Mouse (Mus musculus) hindbrain, embryonic 11.5 days (tissue): ENCODE results near the gene Vmn1r198. TPM values are rescaled to one million over a fixed set of nuclear protein-coding genes. Genes with fewer than 3 reads are reported as not detected.
"Not testable (repeated sequence)": the region's sequence is repeated elsewhere in the genome, so short reads cannot be mapped to it uniquely, and the experiment has no call there.

Experiments used
- ATAC-seq: fragments of 200-750 bp; cut with Nextera tagmentation; 2 replicates; pipeline ENCODE4 v1.8.0; 2017; ENCODE audit warnings: mild to moderate bottlenecking, moderate TSS enrichment, moderate library complexity; ENCODE audit not compliant: low FRiP score
- DNase-seq: peaks from one replicate; pipeline ENCODE4 v3.0.0-alpha.2; 2015; ENCODE audit warnings: low spot score
- H3K27ac ChIP-seq: fragments of 300-500 bp; sonication (generic); 2 replicates; pipeline ENCODE4 v1.5.1; 2014; ENCODE audit warnings: mild to moderate bottlenecking, low read depth, low read length
- H3K27me3 ChIP-seq: fragments of 300-500 bp; sonication (generic); 2 replicates; pipeline ENCODE4 v1.6.1; 2014; ENCODE audit warnings: mild to moderate bottlenecking, low read length, moderate library complexity, mixed read lengths; ENCODE audit not compliant: control insufficient read depth, insufficient read depth
- H3K36me3 ChIP-seq: fragments of 300-500 bp; sonication (generic); 2 replicates; pipeline ENCODE4 v1.6.1; 2014; ENCODE audit warnings: mild to moderate bottlenecking, low read length, moderate library complexity, mixed read lengths; ENCODE audit not compliant: control insufficient read depth, insufficient read depth
- H3K4me1 ChIP-seq: fragments of 300-500 bp; sonication (generic); replicated peaks from 2 replicates; pipeline ENCODE4 v1.6.1; 2014; ENCODE audit warnings: low read length, mixed read lengths; ENCODE audit not compliant: control insufficient read depth, insufficient read depth
- H3K4me2 ChIP-seq: fragments of 300-500 bp; sonication (generic); replicated peaks from 2 replicates; pipeline ENCODE4 v1.6.1; 2014; ENCODE audit warnings: mild to moderate bottlenecking, low read depth, low read length
- H3K4me3 ChIP-seq: fragments of 300-500 bp; sonication (generic); 2 replicates; pipeline ENCODE4 v1.5.1; 2014; ENCODE audit warnings: low read depth, low read length
- H3K9ac ChIP-seq: fragments of 300-500 bp; sonication (generic); 2 replicates; pipeline ENCODE4 v1.6.1; 2014; ENCODE audit warnings: low read depth, low read length
- H3K9me3 ChIP-seq: fragments of 300-500 bp; sonication (generic); 2 replicates; pipeline ENCODE4 v1.6.1; 2016; ENCODE audit warnings: low read length; ENCODE audit not compliant: control insufficient read depth
- WGBS: fragments of 180-500 bp; shearing (Covaris S2); extraction: QIAGEN DNeasy Blood & Tissue Kit; methylation state at CpG from one replicate; pipeline ENCODE4 v1.1.7; 2014; 5-methylcytosine and 5-hydroxymethylcytosine counted together
- polyA plus RNA-seq: library from polyadenylated mRNA; unstranded; fragments of >200 nt; fragmentation: Nextera tagmentation; extraction: Ambion mirVana; gene quantifications from 2 replicates; pipeline ENCODE4 v1.2.1, GENCODE M21; 2014

The Vmn1r198 gene
- polyA plus RNA-seq, 1 experiment from 2014 or later, result not detected

- H3K9ac ChIP-seq, result no peak within 1 kb of the TSS
- H3K4me2 ChIP-seq, result no peak within 1 kb of the TSS
- DNase-seq (no peak), ATAC-seq (no peak)
- no peak within 1 kb of the TSS for H3K27ac ChIP-seq
- whole genome bisulfite sequencing, result 82% methylated on average over 2 of the region's 2 CpGs
- H3K4me1 ChIP-seq, result no peaks in the 10 kb centered on the region
- H3K27me3 ChIP-seq, result no peaks in the 10 kb centered on the region
- H3K9me3 ChIP-seq, result no peaks in the 10 kb centered on the region
- H3K36me3 ChIP-seq, result no peaks in the 10 kb centered on the region
- H3K4me3 ChIP-seq, result no peak within 1 kb of the TSS
These were observed 29.4 kb downstream of the Vmn1r198 start, which contains the start of gene Vmn1r199 for GRCm38 (mm10) chr13:22379518-22379917. Gene Vmn1r199, plus strand, starts transcription at chr13:22379818.

- not testable (repeated sequence) for H3K4me1 ChIP-seq, H3K4me3 ChIP-seq, DNase-seq, H3K9ac ChIP-seq, ATAC-seq, H3K9me3 ChIP-seq, H3K27me3 ChIP-seq, H3K36me3 ChIP-seq, H3K4me2 ChIP-seq, H3K27ac ChIP-seq
- WGBS, result 85% methylated on average over 3 of the region's 3 CpGs
These were observed 31.0 kb downstream of the Vmn1r198 start for GRCm38 (mm10) chr13:22381128-22381527.

DNA sequence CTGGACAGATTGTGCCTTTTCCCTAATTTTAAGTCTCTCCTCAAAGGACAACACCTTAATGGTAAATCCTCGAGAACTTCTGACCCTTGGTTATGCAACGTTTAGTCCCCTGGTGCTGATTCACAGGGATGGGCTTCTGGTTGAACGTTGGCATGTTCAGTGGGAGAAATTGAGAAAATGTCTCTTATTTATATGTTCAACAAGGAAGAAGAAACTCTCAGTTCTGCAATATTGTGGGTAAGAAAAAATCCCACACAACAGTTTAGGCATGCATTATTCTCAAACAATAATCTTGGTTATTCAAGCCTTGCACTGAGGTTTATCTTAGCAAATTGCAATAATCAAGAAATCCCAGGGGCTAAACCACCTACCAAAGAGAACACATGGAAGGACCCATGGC, 33.2 kb downstream of the Vmn1r198 start:
- Histone ChIP-seq H3K36me3 (no peaks in the 10 kb centered on the region), H3K4me1 (no peaks in the 10 kb centered on the region), H3K9me3 (no peaks in the 10 kb centered on the region), H3K9ac (no peak overlapping the region), H3K27ac (no peak overlapping the region), H3K4me3 (no peak overlapping the region), H3K27me3 (no peaks in the 10 kb centered on the region), H3K4me2 (no peak overlapping the region)
- WGBS, result 86% methylated on average over 3 of the region's 3 CpGs
- ATAC-seq, result no peak
- no peak for DNase-seq

DNA sequence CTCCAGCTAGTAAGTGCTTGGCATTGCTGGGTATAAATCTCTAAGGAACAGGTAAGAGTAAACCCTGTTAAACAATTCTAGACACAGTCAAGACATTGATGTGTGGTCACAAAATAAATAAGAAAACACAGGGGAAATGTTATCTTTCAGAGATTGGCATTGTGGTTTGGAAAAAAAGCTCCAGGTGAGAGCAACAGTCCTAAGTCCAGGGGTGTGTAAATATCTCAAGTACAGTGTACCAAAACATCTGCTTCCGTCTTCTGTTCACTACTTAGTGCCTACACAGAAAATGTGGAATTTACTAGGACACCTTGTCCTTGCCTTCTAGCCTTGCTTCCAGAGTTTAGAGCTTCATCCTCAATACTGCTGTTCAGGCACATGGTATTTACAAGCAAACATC, 36.9 kb downstream of the Vmn1r198 start:
- no peaks in the 10 kb centered on the region for H3K27me3 ChIP-seq
- ATAC-seq, result no peak
- H3K27ac ChIP-seq, result no peak overlapping the region
- H3K36me3 ChIP-seq, result no peaks in the 10 kb centered on the region
- H3K4me3 ChIP-seq, result no peak overlapping the region
- H3K9ac ChIP-seq, result no peak overlapping the region
- no peaks in the 10 kb centered on the region for H3K4me1 ChIP-seq
- WGBS, result 88% methylated on average over 1 of the region's 1 CpGs
- H3K4me2 ChIP-seq, result no peak overlapping the region
- no peaks in the 10 kb centered on the region for H3K9me3 ChIP-seq
- no peak for DNase-seq

GRCm38 (mm10) chr13:22390073-22390472, 39.9 kb downstream of the Vmn1r198 start, which contains the start of gene Vmn1r200:
Gene Vmn1r200, plus strand, starts transcription at chr13:22390373.
- Histone ChIP-seq H3K27ac (no peak within 1 kb of the TSS), H3K4me3 (no peak within 1 kb of the TSS), H3K4me1 (no peaks in the 10 kb centered on the region), H3K27me3 (no peaks in the 10 kb centered on the region), H3K36me3 (no peaks in the 10 kb centered on the region), H3K9me3 (no peaks in the 10 kb centered on the region), H3K9ac (no peak within 1 kb of the TSS), H3K4me2 (no peak within 1 kb of the TSS)
- ATAC-seq, result no peak
- WGBS, result 30% methylated on average over 3 of the region's 3 CpGs
- no peak for DNase-seq

DNA sequence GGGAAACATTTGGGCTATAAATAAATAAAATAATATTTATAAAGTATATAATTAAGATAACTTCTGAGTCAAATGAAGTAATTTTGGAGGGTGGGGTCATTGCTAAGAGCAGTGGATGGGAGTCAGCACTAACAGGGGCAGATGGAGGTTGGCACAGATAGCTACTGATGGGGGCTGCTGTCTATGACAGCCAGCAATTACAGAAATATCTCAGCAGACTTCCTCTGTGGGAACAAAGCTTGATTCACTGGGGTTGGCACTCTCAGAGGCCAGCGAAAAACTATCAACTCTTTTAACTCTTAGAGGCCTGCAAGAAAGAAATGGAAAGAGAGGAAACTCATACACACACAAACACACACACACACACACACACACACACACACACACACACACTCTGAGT, 52.8 kb downstream of the Vmn1r198 start:
- H3K4me2 ChIP-seq, result no peak overlapping the region
- H3K9me3 ChIP-seq, result no peaks in the 10 kb centered on the region
- H3K4me1 ChIP-seq, result no peaks in the 10 kb centered on the region
- H3K9ac ChIP-seq, result no peak overlapping the region
- H3K36me3 ChIP-seq, result no peaks in the 10 kb centered on the region
- no peak overlapping the region for H3K4me3 ChIP-seq
- H3K27ac ChIP-seq, result no peak overlapping the region
- no peak for ATAC-seq
- 90% methylated on average over 1 of the region's 1 CpGs for WGBS
- no peak for DNase-seq
- no peaks in the 10 kb centered on the region for H3K27me3 ChIP-seq

Other genes with a start within 250 kb of the Vmn1r198 start
- gene Vmn1r189, start 244.5 kb upstream of the Vmn1r198 start, polyA plus RNA-seq, result not detected in 2 replicates
- gene Vmn1r191, start 166.4 kb upstream of the Vmn1r198 start, polyA plus RNA-seq, result not detected in 2 replicates
- gene Vmn1r192, start 159.2 kb upstream of the Vmn1r198 start, polyA plus RNA-seq, result not detected in 2 replicates
- not detected in 2 replicates for gene Vmn1r193, start 127.2 kb upstream of the Vmn1r198 start, polyA plus RNA-seq
- gene Vmn1r194, start 106.1 kb upstream of the Vmn1r198 start, polyA plus RNA-seq, result not detected in 2 replicates
- gene Vmn1r195, start 79.8 kb upstream of the Vmn1r198 start, polyA plus RNA-seq, result not detected in 2 replicates
- not detected in 2 replicates for gene Vmn1r196, start 60.4 kb upstream of the Vmn1r198 start, polyA plus RNA-seq
- not detected in 2 replicates for gene Vmn1r197, start 25.8 kb upstream of the Vmn1r198 start, polyA plus RNA-seq
- not detected in 2 replicates for gene Vmn1r199, start 29.5 kb downstream of the Vmn1r198 start, polyA plus RNA-seq
- gene Vmn1r200, start 40.0 kb downstream of the Vmn1r198 start, polyA plus RNA-seq, result not detected in 2 replicates
- gene Vmn1r201, start 121.6 kb downstream of the Vmn1r198 start, polyA plus RNA-seq, result not detected in 2 replicates
- not detected in 2 replicates for gene Vmn1r202, start 155.0 kb downstream of the Vmn1r198 start, polyA plus RNA-seq
- not detected in 2 replicates for gene Vmn1r203, start 167.8 kb downstream of the Vmn1r198 start, polyA plus RNA-seq
- not detected in 2 replicates for gene Vmn1r204, start 202.8 kb downstream of the Vmn1r198 start, polyA plus RNA-seq
- gene Vmn1r205, start 242.6 kb downstream of the Vmn1r198 start, polyA plus RNA-seq, result not detected in 2 replicates